Mouse (Mus musculus) adrenal gland, postnatal 10 days (tissue): ENCODE results near the gene Dcun1d4. TPM values are rescaled to one million over a fixed set of nuclear protein-coding genes. Genes with fewer than 3 reads are reported as not detected.
"Not testable (repeated sequence)": the region's sequence is repeated elsewhere in the genome, so short reads cannot be mapped to it uniquely, and the experiment has no call there.

Experiments used
- DNase-seq: peaks from one replicate; pipeline ENCODE4 v3.0.0; 2021; ENCODE audit warnings: mixed read lengths
- long read RNA-seq, 2 experiments: library from polyadenylated mRNA; stranded (forward); transcript quantifications; one replicate each; pipeline ENCODE4 v2.0.0; 2021
- total RNA-seq, 2 experiments: library from RNA; stranded (reverse); gene quantifications; 2 replicates each; pipeline ENCODE4 v1.2.3; 2021

Dcun1d4 gene
- 10 to 100 TPM; 27.9 to 32.0 TPM for total RNA-seq
- long read RNA-seq, experiment 1, full-length matches to known transcripts = 5 of 12 reads
- long read RNA-seq, experiment 1, partial matches to known transcripts = 0 of 12 reads
- long read RNA-seq, experiment 1, other reads (novel, unspliced or antisense) = 7 of 12 reads
- long read RNA-seq, experiment 2, full-length matches to known transcripts = 14 of 29 reads
- long read RNA-seq, experiment 2, partial matches to known transcripts = 0 of 29 reads
- long read RNA-seq, experiment 2, other reads (novel, unspliced or antisense) = 15 of 29 reads

DNA sequence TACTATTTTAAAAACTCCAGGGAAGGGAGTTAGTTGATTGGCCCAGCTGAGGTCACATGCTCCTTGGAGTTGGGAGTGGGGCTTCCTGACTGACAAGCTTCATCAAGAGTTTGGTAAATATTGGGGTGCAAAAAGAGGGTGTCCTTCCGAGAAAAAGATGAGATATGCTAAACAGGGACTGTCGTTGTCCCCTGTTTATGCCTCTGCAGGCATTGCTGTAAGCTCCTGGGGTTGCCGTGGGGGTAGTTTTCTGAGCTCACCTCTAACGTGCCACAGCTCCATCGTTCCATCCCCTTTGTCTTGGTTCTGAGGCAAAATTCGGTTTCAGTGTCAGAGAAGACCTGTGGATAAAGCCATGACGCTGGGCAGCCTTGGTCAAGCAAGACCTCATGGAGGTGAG lies at the start of gene Dcun1d4:
Gene Dcun1d4, plus strand, starts transcription at position 301 of the 400 bp plus-strand sequence.
- no peak for DNase-seq

DNA sequence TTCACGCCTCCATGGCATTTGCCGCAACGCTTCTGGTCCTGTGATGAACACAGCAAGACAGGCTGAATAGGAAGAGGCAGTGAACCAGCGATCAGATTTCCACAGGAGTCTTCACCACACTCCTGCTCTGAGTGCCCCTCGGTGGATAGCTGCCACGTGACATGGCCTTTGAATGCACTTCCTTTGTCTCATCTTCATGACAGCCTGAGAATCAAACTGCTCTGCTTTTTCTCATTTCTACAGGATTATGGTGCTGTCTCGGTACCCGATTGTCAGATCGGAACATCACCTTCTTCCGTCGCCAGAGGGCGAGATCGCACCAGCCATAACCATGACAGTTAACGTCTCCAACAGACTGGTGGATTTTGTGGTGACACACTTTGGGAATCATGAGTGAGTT lies 49.2 kb upstream of the Dcun1d4 start:
- peak; percentile 86 for DNase-seq

DNA sequence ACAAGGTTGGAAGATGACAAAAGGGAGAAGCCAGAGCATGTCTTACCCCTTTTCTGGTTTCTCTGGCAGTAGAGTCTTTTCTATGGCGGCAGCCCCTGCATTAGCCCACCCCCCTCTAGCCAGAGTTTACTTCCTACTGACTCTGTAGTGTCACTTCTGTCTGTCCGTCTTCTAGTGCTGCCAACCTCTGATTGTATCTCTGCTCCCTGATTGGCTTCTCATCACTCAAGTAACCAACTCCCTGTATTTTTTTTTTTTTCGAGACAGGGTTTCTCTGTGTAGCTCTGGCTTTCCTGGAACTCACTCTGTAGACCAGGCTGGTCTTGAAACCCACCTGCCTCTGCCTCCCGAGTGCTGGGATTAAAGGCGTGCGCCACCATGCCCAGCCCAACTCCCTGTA lies 48.0 kb upstream of the Dcun1d4 start:
- no peak for DNase-seq

DNA sequence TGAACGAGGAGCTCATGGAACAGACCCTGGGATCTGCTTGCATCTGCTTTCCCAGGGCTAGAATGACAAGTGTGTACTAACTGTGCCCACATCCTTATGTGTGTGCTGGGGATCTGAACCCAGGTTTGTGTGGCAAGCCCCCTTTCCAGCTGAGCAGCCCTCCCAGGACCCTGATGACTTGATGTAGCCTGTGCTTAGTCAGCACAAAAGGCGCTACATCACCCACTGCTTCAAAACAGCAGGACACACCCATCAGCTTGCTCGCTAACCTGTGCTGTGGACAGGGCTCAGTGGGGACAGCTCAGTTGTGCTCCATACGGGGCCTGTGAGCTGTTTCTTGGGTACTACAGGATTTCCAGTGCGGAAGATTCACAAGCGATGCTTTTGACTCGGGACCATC lies 46.0 kb upstream of the Dcun1d4 start:
- DNase-seq = no peak

DNA sequence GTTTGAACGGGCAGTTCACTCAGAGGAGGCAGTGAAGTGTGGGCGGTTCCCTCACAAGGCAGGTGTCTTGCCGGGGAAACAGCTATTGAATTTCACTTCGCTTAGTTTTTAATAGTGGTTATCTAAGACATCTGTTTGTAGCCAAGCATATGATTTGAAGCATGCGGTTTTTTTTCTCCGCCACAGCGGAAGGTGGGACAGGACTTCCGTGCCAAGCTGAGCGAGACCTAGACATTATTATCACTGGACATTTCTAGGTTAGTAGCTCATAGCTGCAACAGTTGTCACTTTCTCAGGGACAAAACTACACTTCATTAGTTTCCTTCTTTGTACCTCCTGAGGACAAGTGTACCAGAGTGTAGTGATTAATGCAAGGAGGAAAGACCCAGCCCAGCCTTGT lies 38.6 kb upstream of the Dcun1d4 start:
- no peak for DNase-seq

DNA sequence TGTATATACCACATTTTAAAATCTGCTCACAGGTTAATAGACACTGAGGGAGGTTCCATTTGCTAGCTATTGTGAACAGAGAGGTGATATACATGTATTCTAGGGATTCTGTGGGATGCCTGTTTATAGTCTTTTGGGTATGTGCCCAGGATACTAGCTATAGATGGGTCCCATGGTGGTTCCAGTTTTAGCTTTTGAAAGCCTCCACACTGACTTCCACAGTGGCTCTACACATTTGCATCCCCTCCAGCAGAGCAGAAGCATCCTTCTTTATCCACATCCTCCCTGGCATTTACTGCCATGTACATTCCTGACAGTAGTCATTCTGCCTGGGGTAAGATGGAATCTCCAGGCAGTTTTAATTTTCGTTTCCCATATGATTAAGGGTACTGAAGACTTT lies 30.5 kb upstream of the Dcun1d4 start:
- no peak for DNase-seq

DNA sequence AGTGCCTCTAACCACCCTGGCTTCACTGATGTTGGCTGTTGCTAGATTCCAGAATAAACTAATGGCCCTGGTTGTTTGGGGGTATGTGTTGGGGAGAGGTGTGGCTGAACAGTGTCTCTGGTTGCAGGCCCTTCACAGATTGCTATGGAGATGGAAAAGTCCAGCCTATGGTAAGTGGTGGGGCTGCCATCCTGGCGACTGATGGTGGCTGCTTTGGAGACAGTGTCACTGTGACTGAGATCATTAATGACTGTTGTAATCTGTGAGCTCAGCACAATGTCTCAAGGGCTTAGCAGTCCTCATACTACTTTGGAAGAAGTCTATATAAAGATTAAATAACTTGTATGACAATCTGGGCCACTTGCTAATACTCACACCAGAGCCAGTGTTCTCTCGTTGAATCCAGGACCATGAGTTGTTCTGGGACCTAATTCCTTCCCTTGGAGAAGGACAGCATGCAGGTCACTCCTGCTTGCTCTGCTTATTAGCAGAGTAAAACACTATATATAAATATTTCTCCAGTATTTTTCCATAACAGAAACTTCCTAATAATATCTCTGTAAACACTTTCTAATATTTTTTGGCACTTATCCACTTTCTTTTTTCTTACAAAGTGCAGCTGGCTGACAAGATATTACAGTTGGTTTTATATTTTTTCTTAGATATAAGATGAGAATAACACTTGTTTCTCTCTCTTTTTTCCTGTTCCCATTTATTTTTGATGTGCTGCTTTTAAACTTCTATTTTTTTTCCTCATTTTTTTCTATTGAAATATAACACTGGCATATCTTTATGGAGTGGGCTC lies 26.1 kb upstream of the Dcun1d4 start:
- no peak for DNase-seq

DNA sequence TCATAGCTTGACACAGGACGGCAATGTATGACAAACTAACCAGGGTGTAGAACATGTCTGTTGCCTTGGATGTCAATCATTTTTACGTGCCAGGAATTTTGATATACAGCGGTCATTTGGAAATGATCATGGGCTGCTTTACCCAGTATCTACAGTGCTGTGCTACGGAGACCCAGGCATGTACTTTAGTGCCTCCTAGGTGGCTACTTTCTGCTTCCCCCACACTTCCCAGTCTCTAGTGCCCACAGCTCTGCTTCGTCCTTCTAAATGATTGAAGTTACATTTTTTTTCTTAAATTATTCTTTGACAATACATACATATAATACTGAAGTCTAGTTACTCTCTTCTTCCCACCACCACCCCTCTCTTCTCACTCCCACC lies 25.5 kb upstream of the Dcun1d4 start:
- no peak for DNase-seq

DNA sequence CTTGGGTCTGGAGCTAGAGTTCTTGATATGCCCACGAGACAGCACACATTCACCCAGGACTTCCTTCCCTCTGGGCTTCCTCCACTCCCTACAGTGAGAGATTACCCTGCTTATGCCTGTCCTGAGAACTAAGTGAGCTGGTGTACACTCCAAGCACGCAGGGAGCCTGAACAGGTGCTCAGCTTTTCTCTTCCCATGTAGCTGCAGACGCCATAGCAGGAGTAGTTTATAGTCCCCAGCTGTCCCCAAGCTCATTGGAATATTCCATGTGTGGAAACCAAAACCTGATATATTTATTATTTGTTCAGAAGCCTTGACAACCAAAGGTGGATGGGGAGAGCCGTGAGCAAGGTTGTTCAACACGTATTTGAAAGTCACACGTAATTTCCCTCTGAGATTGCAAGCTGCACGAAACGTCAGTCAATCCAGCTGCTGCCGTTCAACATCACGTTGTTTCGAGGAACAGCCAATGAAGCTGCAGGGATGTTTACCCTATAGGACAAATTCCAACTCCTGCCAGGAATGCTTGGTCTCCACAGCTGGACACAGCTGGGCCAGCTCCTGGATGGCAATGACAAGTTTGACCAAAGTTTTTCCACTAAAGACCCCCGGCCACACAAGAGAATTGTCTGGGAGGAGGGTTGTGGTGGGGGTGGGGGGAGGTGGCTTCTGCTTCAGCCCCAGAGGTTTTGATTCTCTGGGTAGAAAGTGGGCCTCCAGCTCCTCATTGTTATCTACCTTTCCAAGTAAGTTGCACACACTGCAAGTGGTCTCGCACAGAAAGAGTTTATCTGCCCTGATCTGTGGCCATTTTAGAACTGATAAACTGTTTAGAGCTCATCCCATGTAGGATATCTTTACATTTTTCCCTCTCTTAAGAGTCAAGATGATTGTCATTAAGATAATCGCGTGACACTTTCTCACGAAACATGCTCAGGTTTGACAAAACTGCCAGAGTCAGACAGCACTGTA lies 12.1 kb upstream of the Dcun1d4 start:
- DNase-seq = no peak

DNA sequence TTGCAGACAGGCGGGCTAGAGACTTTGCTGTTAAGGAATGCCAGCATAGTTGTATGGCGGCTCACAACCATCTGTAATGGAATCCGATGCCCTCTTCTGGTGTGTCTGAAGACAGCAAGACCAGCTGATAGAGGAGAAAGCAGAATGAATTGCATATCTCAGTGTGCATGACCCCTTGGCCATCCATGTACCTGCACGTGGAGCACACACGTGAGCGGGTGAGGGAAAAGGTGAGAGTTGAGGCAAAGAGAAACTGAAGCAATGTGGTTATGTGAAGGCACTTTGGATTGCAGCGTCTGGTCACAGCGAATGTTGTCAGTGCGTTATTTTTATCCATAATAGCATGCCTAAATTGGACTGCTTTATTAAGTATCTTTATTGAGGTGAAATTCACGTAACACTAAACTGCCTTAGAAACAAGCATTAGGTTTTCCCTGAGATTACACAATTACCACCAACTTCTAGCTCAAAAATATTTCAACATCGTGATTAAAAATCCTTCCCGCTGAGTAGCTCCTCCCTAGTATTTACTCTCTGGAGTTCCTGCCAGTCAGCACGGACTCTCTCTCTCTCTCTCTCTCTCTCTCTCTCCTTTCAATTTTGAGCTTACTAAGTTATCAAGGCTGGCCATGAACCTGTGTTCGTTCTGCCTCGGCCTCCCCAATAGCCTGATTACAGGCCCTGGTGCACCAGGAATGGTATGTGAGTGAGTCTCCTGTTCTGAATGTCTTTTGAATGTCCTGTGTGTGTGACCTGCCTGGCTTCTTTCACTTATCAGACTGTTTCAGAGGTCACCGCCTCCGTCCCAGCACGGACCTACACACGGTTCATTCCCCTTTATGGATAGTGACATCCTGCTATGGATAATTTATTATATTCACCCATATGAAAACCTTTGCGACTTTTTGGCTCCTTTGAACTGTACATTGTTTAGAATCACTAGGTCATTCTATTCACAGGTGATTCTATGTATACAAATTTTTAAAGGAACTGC lies 6.1 kb upstream of the Dcun1d4 start:
- no peak for DNase-seq

DNA sequence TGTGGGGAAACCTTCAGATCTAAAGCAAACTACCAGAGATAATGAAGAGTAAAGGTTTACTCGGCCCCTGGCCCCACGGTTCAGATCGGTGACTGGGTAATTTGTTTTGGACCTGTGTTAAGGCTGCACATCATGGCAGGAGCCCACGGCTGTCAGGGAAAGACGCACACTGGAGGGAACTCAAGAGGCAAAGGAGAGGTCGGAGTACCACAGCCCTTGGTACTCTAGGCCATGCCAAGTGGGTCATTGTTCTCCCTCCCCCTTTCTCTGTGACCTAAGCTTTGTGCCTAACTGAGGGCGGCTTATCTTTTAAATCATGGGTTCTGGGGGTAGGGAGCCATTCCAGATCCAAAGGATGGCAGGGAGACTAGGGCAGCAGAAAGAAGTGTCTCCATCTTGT lies 601 bp downstream of the Dcun1d4 start:
- DNase-seq = no peak

DNA sequence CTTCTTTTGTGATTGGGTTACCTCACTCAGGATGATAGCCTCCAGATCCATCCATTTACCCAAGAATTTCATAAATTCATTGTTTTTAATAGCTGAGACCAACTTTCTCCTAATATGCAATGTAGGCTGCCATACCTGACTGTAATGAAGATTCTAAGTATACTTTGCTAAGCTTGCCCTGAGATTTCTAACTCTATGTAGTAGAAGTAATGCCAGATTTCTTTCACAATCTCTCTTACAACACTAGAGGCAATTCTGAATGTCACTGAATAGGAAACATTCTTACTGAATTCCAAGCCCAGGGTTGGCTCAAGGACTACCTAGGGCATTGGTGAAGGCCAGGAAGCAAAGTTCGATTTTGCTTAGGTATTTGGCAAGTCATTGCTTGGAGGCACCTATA lies 1.6 kb downstream of the Dcun1d4 start:
- DNase-seq = not testable (repeated sequence)

DNA sequence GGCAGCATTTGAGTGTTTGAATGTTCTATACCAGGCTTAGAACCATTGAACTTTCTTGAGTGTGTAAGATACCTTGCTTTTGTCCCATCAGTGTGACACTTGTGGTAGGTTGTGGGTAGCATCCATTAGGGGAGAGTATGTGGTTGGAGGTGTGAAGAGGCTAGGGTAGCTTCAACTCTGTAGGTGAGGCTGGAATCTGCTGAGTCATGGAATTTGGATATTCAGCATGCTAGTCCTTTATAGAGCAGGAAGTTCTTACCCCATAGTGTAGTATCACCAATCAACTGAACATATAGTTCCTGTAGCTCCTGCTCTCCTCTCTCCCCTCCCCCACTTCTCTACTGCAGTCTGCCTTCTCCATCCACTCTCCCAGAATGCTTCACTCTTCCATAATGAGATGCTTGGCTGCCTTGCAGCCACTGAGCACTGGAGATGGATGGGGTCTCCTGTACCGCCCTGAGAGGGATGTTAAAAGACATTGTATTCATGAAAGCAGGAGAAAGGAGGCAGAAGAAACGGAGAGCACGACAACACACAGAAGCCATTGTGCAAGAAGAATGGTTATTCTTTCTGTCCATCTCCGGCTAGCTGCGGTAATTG lies 3.3 kb downstream of the Dcun1d4 start:
- DNase-seq = no peak

DNA sequence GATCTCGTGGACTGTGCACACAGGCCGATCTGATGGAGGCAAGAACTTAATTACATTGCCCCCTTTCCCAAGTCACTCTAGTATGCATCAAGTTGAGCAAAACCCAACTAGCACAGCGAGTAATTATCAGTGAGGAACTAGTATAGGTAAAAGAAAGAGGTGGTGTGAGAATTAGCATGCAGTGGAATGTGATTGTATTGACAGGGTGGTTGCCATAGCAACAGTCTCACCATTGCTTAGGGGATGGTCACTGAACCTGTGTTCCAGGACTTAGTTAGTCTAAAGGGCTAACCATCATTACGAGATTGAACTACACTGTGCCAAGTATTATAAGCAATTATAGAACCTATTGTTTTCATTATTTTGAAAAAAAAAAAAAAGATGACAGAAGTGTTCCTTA lies 5.7 kb downstream of the Dcun1d4 start:
- DNase-seq = no peak

DNA sequence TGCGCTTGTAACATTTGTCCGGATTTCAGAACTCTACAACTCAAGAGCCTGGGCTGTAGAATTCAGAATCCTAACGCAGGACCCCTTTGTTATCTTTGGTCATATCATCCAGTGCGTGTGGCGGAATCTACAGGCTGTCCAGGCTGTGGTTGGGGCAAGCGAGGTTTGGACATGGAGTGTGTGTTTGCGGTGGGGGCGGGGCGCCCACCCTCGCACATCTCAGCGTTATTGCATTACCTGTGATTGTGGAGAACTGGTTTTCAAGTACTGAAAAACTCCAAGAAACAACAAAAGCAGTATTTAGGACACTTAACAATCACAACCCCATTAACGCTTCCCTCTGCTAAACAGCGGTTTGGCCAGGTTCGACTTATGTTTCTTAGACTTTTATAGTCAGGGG lies 9.1 kb downstream of the Dcun1d4 start:
- peak; percentile 27 for DNase-seq

DNA sequence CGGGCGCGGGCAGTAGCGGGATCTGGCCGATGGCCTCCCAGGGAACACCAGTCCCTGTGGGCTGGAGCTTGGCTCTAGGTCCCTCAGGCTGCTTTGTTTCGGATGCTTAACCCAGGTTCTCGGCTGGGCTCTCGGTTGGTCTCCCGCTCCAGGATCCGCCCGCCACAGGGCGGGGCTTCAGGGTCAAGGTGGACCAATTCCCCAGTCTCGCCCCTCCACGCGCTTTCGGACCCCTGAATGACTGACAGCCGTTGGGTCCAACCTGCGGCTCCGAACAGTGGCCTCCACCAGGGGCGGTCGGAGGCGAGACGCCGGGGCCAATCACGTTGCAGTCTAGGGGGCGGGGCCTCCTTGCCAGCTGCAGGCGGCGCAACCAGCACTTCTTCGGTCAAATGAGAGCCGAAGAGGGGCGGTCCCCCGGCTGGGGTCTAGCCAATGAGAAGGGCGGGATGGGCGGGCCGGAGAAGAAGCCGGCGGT lies 9.8 kb downstream of the Dcun1d4 start:
- DNase-seq = peak; percentile 100

DNA sequence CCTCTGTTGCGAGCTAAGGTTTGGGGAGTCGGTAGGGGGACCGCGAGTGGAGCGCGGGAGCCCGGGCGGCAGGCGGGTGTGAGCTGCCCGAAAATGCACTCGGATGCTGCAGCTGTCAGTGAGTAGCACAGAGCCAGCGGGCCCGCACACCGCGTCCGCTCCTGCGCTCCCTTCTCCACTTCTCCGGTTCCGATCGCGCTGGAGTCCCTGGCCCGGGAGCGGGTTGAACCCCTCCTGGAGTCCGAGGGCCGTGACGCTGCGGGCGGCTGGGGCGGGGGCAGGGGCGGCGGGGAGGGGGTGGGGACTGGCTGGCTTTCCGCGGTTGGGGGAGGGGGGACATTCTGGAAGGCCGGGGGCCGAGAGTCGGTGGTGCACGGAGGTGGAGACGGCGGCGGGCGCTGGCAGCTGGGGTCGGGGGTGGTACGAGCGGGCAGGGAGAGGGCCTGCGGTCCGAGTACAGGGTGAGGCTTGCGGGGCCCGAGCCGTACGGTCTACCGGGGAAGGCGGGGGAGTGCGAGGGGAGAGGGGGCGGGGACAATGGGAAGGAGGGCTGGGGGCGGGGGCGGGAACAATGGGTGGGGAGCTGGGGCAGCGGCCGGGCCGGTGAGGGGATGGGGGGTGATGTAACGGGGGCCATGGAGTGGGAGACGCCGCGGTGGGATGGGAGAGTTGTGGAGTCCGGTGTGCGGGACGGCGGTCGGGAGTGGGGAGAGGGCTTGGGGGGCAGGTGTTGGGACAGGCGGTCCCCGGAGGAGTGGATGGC lies 10.5 kb downstream of the Dcun1d4 start:
- no peak for DNase-seq

DNA sequence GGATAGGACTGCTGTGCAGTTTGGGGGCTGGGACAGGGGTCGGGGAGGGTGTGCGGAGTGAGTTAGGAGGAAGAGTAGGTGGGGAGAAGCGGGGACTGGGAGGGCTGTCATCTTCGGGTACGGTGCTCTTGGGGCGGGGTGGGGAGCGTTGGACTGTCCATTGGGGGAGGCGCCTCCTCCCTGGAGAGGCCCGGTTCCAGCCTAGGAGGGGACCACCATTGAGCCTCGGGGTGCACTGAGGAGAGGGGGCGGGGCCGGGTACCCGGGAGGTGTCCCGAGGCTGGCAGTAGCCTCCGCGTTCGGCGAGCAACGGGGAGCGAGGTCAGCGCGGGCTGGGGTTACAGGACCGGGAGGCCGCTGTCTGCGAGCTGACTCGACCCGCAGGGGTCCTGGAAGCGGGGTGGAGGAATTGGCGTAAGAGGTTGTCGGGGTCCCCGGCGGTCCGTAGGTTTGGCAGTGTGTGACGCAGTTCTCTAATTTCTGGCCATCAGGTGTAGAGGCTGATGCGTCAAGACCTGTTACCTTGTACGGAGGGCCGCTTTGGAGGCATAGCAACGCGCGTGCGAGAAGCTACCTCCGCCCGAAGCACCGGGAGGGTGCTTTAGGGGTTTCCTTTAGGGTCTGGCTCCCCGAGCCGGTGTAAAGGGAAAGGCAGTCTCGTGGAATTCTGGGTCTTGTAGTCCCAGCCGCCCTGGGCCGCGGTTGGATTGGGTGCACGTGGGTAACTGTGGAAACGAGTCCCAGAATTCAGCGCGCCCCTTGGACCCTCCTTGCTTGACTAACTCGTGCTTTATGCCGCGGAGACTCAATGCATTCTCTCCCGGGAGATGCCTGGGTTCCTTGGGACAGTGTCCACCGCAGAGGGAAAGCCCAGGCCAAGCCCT lies 11.3 kb downstream of the Dcun1d4 start:
- peak; percentile 91 for DNase-seq

DNA sequence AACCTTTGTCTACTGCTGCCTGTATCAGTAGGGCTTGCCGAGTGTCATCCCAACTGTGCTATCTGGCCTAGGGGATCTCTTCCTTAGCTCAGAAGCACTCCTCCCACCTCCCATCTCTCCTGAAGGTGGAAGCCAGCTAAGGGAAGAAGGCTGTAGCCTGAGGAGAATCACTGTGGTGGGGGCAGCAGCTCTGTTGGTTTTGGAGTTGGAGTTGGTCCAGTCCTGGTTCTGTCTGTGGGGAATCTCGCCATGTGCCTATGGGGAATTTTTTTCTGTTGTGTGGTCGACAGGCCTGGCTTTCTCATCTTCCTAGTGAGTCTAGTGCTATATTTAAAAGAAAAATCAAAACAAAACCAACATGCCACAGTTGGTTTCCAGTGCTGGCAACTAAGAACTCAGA lies 16.6 kb downstream of the Dcun1d4 start:
- DNase-seq = no peak
